Mouse (Mus musculus): ENCODE results near the gene Tox3. TPM values are rescaled to one million over a fixed set of nuclear protein-coding genes. Genes with fewer than 3 reads are reported as not detected.
A peak's percentile ranks its signal among the peaks of the same experiment; 100 is the strongest.

The Tox3 gene
- polyA plus RNA-seq, 1 experiment from 2014 or later = 40.8 TPM

GRCm38 (mm10) chr8:90301543-90301942 is 46.6 kb downstream of the Tox3 start:
- no peak overlapping the region for H3K4me3 ChIP-seq (ENCODE audit: low read depth, low read length)
- H3K4me2 ChIP-seq (ENCODE audit: low read depth) = no peak overlapping the region

GRCm38 (mm10) chr8:90300973-90301372 is 47.2 kb downstream of the Tox3 start:
- no peak overlapping the region for H3K4me2 ChIP-seq (ENCODE audit: low read depth)
- ATAC-seq (ENCODE audit: insufficient read depth, low FRiP score, low TSS enrichment) (no peak), DNase-seq (ENCODE audit: low spot score) (no peak)
- H3K27me3 ChIP-seq (ENCODE audit: control insufficient read depth, insufficient read depth, low read length) = no peaks in the 10 kb centered on the region
- no peaks in the 10 kb centered on the region for H3K9me3 ChIP-seq (ENCODE audit: control insufficient read depth, low read length)
- WGBS = 78% methylated on average over 2 of the region's 2 CpGs
- H3K4me3 ChIP-seq (ENCODE audit: low read depth, low read length) = no peak overlapping the region
- H3K36me3 ChIP-seq (ENCODE audit: control insufficient read depth, insufficient read depth, low read length) = no peaks in the 10 kb centered on the region
- H3K9ac ChIP-seq (ENCODE audit: low read length) = no peak overlapping the region
- H3K27ac ChIP-seq (ENCODE audit: low read depth, low read length) = no peak overlapping the region
- H3K4me1 ChIP-seq (ENCODE audit: control insufficient read depth, insufficient read depth, low read length) = peaks cover 25% of the 10 kb centered on the region

More at GRCm38 (mm10) chr8:90301543-90301942, 46.6 kb downstream of the Tox3 start:
- peaks cover 25% of the 10 kb centered on the region for H3K4me1 ChIP-seq (ENCODE audit: control insufficient read depth, insufficient read depth, low read length)
- DNase-seq (ENCODE audit: low spot score) (no peak), ATAC-seq (ENCODE audit: insufficient read depth, low FRiP score, low TSS enrichment) (no peak)
- no peaks in the 10 kb centered on the region for H3K27me3 ChIP-seq (ENCODE audit: control insufficient read depth, insufficient read depth, low read length)
- WGBS = 52% methylated on average over 5 of the region's 5 CpGs
- H3K9ac ChIP-seq (ENCODE audit: low read length) = no peak overlapping the region
- no peaks in the 10 kb centered on the region for H3K36me3 ChIP-seq (ENCODE audit: control insufficient read depth, insufficient read depth, low read length)
- H3K9me3 ChIP-seq (ENCODE audit: control insufficient read depth, low read length) = no peaks in the 10 kb centered on the region
- no peak overlapping the region for H3K27ac ChIP-seq (ENCODE audit: low read depth, low read length)

GRCm38 (mm10) chr8:90294061-90294460 is 54.1 kb downstream of the Tox3 start:
- ATAC-seq (ENCODE audit: insufficient read depth, low FRiP score, low TSS enrichment) (no peak), DNase-seq (ENCODE audit: low spot score) (no peak)
- Histone ChIP-seq H3K4me1 (ENCODE audit: control insufficient read depth, insufficient read depth, low read length) (no peaks in the 10 kb centered on the region), H3K27me3 (ENCODE audit: control insufficient read depth, insufficient read depth, low read length) (no peaks in the 10 kb centered on the region), H3K9me3 (ENCODE audit: control insufficient read depth, low read length) (no peaks in the 10 kb centered on the region), H3K4me2 (ENCODE audit: low read depth) (no peak overlapping the region), H3K4me3 (ENCODE audit: low read depth, low read length) (no peak overlapping the region), H3K27ac (ENCODE audit: low read depth, low read length) (no peak overlapping the region), H3K36me3 (ENCODE audit: control insufficient read depth, insufficient read depth, low read length) (no peaks in the 10 kb centered on the region; the same call in 1 of the 2 replicates), H3K9ac (ENCODE audit: low read length) (no peak overlapping the region)
- 88% methylated on average over 3 of the region's 3 CpGs for WGBS

- H3K36me3 ChIP-seq (ENCODE audit: control insufficient read depth, insufficient read depth, low read length) = no peaks in the 10 kb centered on the region; the same call in 1 of the 2 replicates
- H3K4me3 ChIP-seq (ENCODE audit: low read depth, low read length) = no peak overlapping the region
- WGBS = 90% methylated on average over 6 of the region's 6 CpGs
- H3K4me1 ChIP-seq (ENCODE audit: control insufficient read depth, insufficient read depth, low read length) = no peaks in the 10 kb centered on the region
- H3K9me3 ChIP-seq (ENCODE audit: control insufficient read depth, low read length) = no peaks in the 10 kb centered on the region
- DNase-seq (ENCODE audit: low spot score) (no peak), ATAC-seq (ENCODE audit: insufficient read depth, low FRiP score, low TSS enrichment) (no peak)
- H3K27me3 ChIP-seq (ENCODE audit: control insufficient read depth, insufficient read depth, low read length) = no peaks in the 10 kb centered on the region
- no peak overlapping the region for H3K4me2 ChIP-seq (ENCODE audit: low read depth)
- no peak overlapping the region for H3K27ac ChIP-seq (ENCODE audit: low read depth, low read length)
- no peak overlapping the region for H3K9ac ChIP-seq (ENCODE audit: low read length)
These were observed 57.3 kb downstream of the Tox3 start for GRCm38 (mm10) chr8:90290811-90291210.

GRCm38 (mm10) chr8:90276722-90277121 is 71.4 kb downstream of the Tox3 start:
- DNase-seq (ENCODE audit: low spot score) (no peak), ATAC-seq (ENCODE audit: insufficient read depth, low FRiP score, low TSS enrichment) (no peak)
- Histone ChIP-seq H3K4me3 (ENCODE audit: low read depth, low read length) (no peak overlapping the region), H3K27me3 (ENCODE audit: control insufficient read depth, insufficient read depth, low read length) (no peaks in the 10 kb centered on the region), H3K36me3 (ENCODE audit: control insufficient read depth, insufficient read depth, low read length) (no peaks in the 10 kb centered on the region), H3K4me2 (ENCODE audit: low read depth) (no peak overlapping the region), H3K9me3 (ENCODE audit: control insufficient read depth, low read length) (no peaks in the 10 kb centered on the region), H3K27ac (ENCODE audit: low read depth, low read length) (no peak overlapping the region), H3K4me1 (ENCODE audit: control insufficient read depth, insufficient read depth, low read length) (peaks cover 14% of the 10 kb centered on the region; the same call in 1 of the 2 replicates), H3K9ac (ENCODE audit: low read length) (no peak overlapping the region)
- 77% methylated on average over 9 of the region's 9 CpGs for WGBS

GRCm38 (mm10) chr8:90273182-90273581 is 75.0 kb downstream of the Tox3 start:
- H3K4me2 ChIP-seq (ENCODE audit: low read depth) = no peak overlapping the region
- peak overlapping the region; percentile 34; the same call in 1 of the 2 replicates for H3K27ac ChIP-seq (ENCODE audit: low read depth, low read length)
- H3K4me1 ChIP-seq (ENCODE audit: control insufficient read depth, insufficient read depth, low read length) = peaks cover 14% of the 10 kb centered on the region; the same call in 1 of the 2 replicates
- ATAC-seq (ENCODE audit: insufficient read depth, low FRiP score, low TSS enrichment) (no peak), DNase-seq (ENCODE audit: low spot score) (no peak)
- no peaks in the 10 kb centered on the region for H3K27me3 ChIP-seq (ENCODE audit: control insufficient read depth, insufficient read depth, low read length)
- H3K9me3 ChIP-seq (ENCODE audit: control insufficient read depth, low read length) = no peaks in the 10 kb centered on the region
- 64% methylated on average over 7 of the region's 7 CpGs for WGBS
- H3K9ac ChIP-seq (ENCODE audit: low read length) = no peak overlapping the region
- no peaks in the 10 kb centered on the region for H3K36me3 ChIP-seq (ENCODE audit: control insufficient read depth, insufficient read depth, low read length)
- H3K4me3 ChIP-seq (ENCODE audit: low read depth, low read length) = no peak overlapping the region

- H3K27me3 ChIP-seq (ENCODE audit: control insufficient read depth, insufficient read depth, low read length) = no peaks in the 10 kb centered on the region
- H3K4me1 ChIP-seq (ENCODE audit: control insufficient read depth, insufficient read depth, low read length) = peaks cover 11% of the 10 kb centered on the region; the same call in 1 of the 2 replicates
- H3K9ac ChIP-seq (ENCODE audit: low read length) = no peak overlapping the region
- H3K9me3 ChIP-seq (ENCODE audit: control insufficient read depth, low read length) = no peaks in the 10 kb centered on the region
- H3K4me3 ChIP-seq (ENCODE audit: low read depth, low read length) = no peak overlapping the region
- WGBS = 77% methylated on average over 10 of the region's 10 CpGs
- no peak overlapping the region for H3K27ac ChIP-seq (ENCODE audit: low read depth, low read length)
- DNase-seq (ENCODE audit: low spot score) (no peak), ATAC-seq (ENCODE audit: insufficient read depth, low FRiP score, low TSS enrichment) (no peak)
- no peak overlapping the region for H3K4me2 ChIP-seq (ENCODE audit: low read depth)
- no peaks in the 10 kb centered on the region for H3K36me3 ChIP-seq (ENCODE audit: control insufficient read depth, insufficient read depth, low read length)
These were observed 76.2 kb downstream of the Tox3 start for GRCm38 (mm10) chr8:90271920-90272319.

- H3K36me3 ChIP-seq (ENCODE audit: control insufficient read depth, insufficient read depth, low read length) = no peaks in the 10 kb centered on the region
- DNase-seq (ENCODE audit: low spot score) (no peak), ATAC-seq (ENCODE audit: insufficient read depth, low FRiP score, low TSS enrichment) (no peak)
- H3K27ac ChIP-seq (ENCODE audit: low read depth, low read length) = no peak overlapping the region
- no peaks in the 10 kb centered on the region for H3K9me3 ChIP-seq (ENCODE audit: control insufficient read depth, low read length)
- H3K4me1 ChIP-seq (ENCODE audit: control insufficient read depth, insufficient read depth, low read length) = no peaks in the 10 kb centered on the region; the same call in 1 of the 2 replicates
- H3K4me3 ChIP-seq (ENCODE audit: low read depth, low read length) = no peak overlapping the region
- no peak overlapping the region for H3K9ac ChIP-seq (ENCODE audit: low read length)
- 70% methylated on average over 12 of the region's 12 CpGs for WGBS
- no peaks in the 10 kb centered on the region for H3K27me3 ChIP-seq (ENCODE audit: control insufficient read depth, insufficient read depth, low read length)
- no peak overlapping the region for H3K4me2 ChIP-seq (ENCODE audit: low read depth)
These were observed 80.4 kb downstream of the Tox3 start for GRCm38 (mm10) chr8:90267698-90268256.

- Histone ChIP-seq H3K4me1 (ENCODE audit: control insufficient read depth, insufficient read depth, low read length) (no peaks in the 10 kb centered on the region; the same call in 1 of the 2 replicates), H3K9ac (ENCODE audit: low read length) (no peak overlapping the region), H3K27ac (ENCODE audit: low read depth, low read length) (no peak overlapping the region), H3K27me3 (ENCODE audit: control insufficient read depth, insufficient read depth, low read length) (no peaks in the 10 kb centered on the region), H3K4me2 (ENCODE audit: low read depth) (no peak overlapping the region), H3K36me3 (ENCODE audit: control insufficient read depth, insufficient read depth, low read length) (no peaks in the 10 kb centered on the region), H3K9me3 (ENCODE audit: control insufficient read depth, low read length) (no peaks in the 10 kb centered on the region), H3K4me3 (ENCODE audit: low read depth, low read length) (no peak overlapping the region)
- DNase-seq (ENCODE audit: low spot score) (no peak), ATAC-seq (ENCODE audit: insufficient read depth, low FRiP score, low TSS enrichment) (no peak)
- WGBS = 77% methylated on average over 3 of the region's 3 CpGs
These were observed 81.2 kb downstream of the Tox3 start for GRCm38 (mm10) chr8:90266986-90267385.

Measured in neural tube, embryonic 11.5 days (tissue).